Mouse (Mus musculus): ENCODE results near the gene Idh3b. TPM values are rescaled to one million over a fixed set of nuclear protein-coding genes. Genes with fewer than 3 reads are reported as not detected.

Idh3b gene
- total RNA-seq, 2 experiments from 2014 or later: 586 to 605 TPM

DNA sequence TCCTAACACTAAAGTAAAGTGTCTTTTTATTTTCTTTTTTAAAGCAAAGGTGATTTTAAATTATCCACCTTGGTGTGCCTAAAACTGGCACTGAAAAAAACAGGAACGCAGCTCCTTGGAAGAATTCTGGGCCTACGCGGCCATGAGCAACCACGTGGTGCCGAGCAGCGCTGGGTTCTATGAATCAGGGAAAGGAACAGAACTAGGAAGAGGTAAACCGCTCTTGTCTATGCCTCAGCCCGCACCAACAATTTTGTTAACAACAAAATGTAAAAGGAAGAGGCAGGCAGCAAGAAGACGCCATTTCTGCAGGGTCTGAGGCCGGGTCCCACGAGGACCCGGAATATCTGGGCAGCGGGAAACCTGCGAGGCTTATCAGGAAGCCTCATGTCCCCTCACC, 10.6 kb downstream of the Idh3b start:
- intact Hi-C loops (cut with DNase I): loop anchor here (5.0 kb wide), 1 partner anchor 96 kb away; the partner anchor contains the start of gene Snrpb

GRCm38 (mm10) chr2:130268074-130268473, 16.3 kb downstream of the Idh3b start:
- intact Hi-C loops (cut with DNase I): no loop called here
- DNase-seq: no peak

More for the DNA sequence above, 10.6 kb downstream of the Idh3b start:
- no peak for DNase-seq

- DNase-seq: no peak
- intact Hi-C loops (cut with DNase I): no loop called here
Observed at GRCm38 (mm10) chr2:130265520-130265919, 18.8 kb downstream of the Idh3b start.

DNA sequence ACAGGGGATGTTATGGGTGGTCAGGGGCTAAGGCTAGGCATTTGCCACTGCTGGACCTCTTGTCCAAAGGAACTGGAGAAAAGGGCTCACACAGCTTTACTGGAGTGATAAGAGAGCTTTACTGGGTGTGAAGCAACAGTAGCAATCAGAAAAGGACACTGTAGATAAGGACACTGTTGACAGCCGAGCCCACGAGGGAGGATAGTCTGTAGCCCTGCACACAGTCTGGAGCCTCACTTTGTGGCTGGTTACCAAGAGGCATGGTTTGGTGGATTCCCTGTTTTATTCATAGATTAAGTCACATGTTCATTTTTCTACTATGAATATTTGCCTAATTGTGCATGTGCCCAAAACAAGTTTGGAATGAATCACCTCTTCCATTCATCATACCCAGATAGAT, 21.9 kb downstream of the Idh3b start:
- intact Hi-C loops (cut with DNase I): no loop called here
- DNase-seq: no peak

GRCm38 (mm10) chr2:130261914-130262313, 22.4 kb downstream of the Idh3b start:
- no peak for DNase-seq
- intact Hi-C loops (cut with DNase I): no loop called here

DNA sequence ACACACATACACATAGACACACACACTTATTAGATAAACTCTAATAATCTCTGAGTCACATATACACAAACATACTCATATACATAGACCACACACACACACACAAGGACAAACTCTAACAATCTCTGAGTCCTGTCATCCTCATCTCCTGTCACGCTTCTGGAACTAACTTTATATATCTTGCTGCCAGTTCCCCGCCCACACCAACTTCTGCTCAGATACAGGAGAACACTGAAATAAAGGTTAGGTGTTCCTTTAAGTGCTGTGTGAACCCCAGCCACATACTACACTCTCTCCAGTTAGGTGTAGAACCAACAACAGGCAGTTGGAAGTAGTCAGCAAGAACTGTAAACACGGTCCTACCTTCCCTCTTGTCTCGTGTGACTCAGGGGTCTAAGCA, 23.5 kb downstream of the Idh3b start:
- intact Hi-C loops (cut with DNase I): no loop called here
- DNase-seq: no peak

- intact Hi-C loops (cut with DNase I): no loop called here
- DNase-seq: no peak
Observed at GRCm38 (mm10) chr2:130256762-130257161, 27.6 kb downstream of the Idh3b start.

GRCm38 (mm10) chr2:130248226-130248625, 36.1 kb downstream of the Idh3b start:
- intact Hi-C loops (cut with DNase I): no loop called here

DNA sequence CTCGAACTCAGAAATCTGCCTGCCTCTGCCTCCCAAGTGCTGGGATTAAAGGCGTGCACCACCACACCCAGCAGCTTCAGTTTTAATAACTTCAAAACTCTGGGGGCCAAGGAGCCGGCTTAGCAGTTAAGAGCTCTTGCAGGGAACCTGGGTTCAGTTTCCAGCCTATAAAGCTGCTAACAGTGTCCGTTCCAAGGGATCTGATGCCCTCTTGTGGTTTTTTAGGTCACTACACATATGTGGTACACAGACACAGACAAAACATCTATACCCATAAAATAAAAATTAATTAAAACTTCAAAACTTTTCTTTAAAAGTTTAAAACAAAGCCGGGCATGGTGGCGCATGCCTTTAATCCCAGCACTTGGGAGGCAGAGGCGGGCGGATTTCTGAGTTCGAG, 37.4 kb downstream of the Idh3b start:
- DNase-seq: peak; percentile 20 to 55
- intact Hi-C loops (cut with DNase I): loop anchor here (2.0 kb wide), 1 partner anchor 178 kb away; no protein-coding TSS in a partner anchor

More at GRCm38 (mm10) chr2:130248226-130248625, 36.1 kb downstream of the Idh3b start:
- no peak for DNase-seq

Other genes starting within 250 kb of the Idh3b start
- not detected for gene Tgm6, start 172.1 kb downstream of the Idh3b start, total RNA-seq (2021)
- 100 to 1,000 TPM; 192 to 194 TPM for gene Snrpb, start 105.1 kb downstream of the Idh3b start, total RNA-seq (2021)
- gene Tmc2, start 89.4 kb downstream of the Idh3b start, total RNA-seq (2021): not detected
- gene Nop56, start 10.1 kb downstream of the Idh3b start, total RNA-seq (2021): 10 to 100 TPM; 43.5 to 50.4 TPM
- gene Ebf4, start 10.6 kb upstream of the Idh3b start, total RNA-seq (2021): 1 to 10 TPM; 1.2 to 1.3 TPM
- gene Cpxm1, start 113.0 kb upstream of the Idh3b start, total RNA-seq (2021): 10 to 100 TPM; 16.7 to 17.3 TPM
- gene Gm28372, start 120.7 kb upstream of the Idh3b start, total RNA-seq (2021): not detected
- gene 1700020A23Rik, start 120.7 kb upstream of the Idh3b start, total RNA-seq (2021): not detected
- not detected for gene Tmem239, start 121.9 kb upstream of the Idh3b start, total RNA-seq (2021)
- gene Vps16, start 139.8 kb upstream of the Idh3b start, total RNA-seq (2021): 10 to 100 TPM; 30.9 to 32.6 TPM
- gene Pced1a, start 140.2 kb upstream of the Idh3b start, total RNA-seq (2021): 1 to 10 TPM; 5.0 to 6.2 TPM
- 10 to 100 TPM; 76.0 to 76.1 TPM for gene Ptpra, start 165.7 kb upstream of the Idh3b start, total RNA-seq (2021)

Measured in heart, postnatal 10 days (tissue).